Comparison of ENCODE assay signal across 5 mouse cellular contexts in the genomic region with DNA sequence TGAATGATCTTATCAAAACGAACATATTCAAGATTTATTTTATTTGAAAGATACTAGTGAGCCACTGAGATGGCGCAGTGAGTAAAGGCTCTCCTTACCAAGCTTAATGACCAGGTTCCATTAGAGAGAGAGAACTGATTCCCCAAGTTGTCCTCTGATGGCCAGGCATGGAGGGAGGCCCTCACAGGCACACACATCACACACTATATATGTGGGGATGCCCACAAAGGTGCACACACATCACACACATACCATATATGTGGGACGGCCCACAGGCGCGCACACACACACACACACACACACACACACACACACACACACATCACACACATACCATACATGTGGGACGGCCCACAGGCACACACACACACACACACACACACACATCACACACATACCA. TPM values are rescaled to one million over a fixed set of nuclear protein-coding genes. Genes with fewer than 3 reads are reported as not detected.
DNase-seq lines count a peak whose midpoint lies in the region; TF ChIP-seq lines count a peak whose summit lies in the region.
"Not testable (repeated sequence)": the region's sequence is repeated elsewhere in the genome, so short reads cannot be mapped to it uniquely, and the experiment has no call there.

No protein-coding gene starts in this region.

- not testable (repeated sequence) for H3K9me3 ChIP-seq in CH12.LX (replicated peaks; ENCODE audit: low read length)

- H3K79me2 ChIP-seq in CH12.LX (replicated peaks; ENCODE audit: control insufficient read depth, extremely low read depth, insufficient read depth, poor library complexity, severe bottlenecking), result not testable (repeated sequence)
- H3K79me2 ChIP-seq in myocyte (ENCODE audit: control insufficient read depth, insufficient read depth), result peaks cover 16% of the 10 kb centered on the region

- not testable (repeated sequence) for H3K4me1 ChIP-seq in CH12.LX (ENCODE audit: control insufficient read depth in 1 of 2, insufficient read depth in 2 of 2)
- peaks cover 19% of the 10 kb centered on the region for H3K4me1 ChIP-seq in embryonic fibroblast, embryonic 13.5 days (ENCODE audit: control insufficient read depth, insufficient read depth, low read length)
- peaks cover 26% of the 10 kb centered on the region; the same call in 1 of the 2 replicates for H3K4me1 ChIP-seq in small intestine, adult 2 months (ENCODE audit: control insufficient read depth, insufficient read depth, insufficient read length, low read length)

- TF ChIP-seq POLR2A in CH12.LX (IDR thresholded peaks at IDR 0.05; ENCODE audit: low read depth, low read length), result 0 out of 2 replicates have a peak, but pooled peaks have one; percentile 2
- TF ChIP-seq POLR2A in embryonic fibroblast, embryonic 13.5 days (IDR thresholded peaks at IDR 0.05; ENCODE audit: low read depth, low read length); small intestine, adult 2 months (IDR thresholded peaks at IDR 0.05; ENCODE audit: low read depth, low read length): not testable (repeated sequence)
- peak; percentile 37 for TF ChIP-seq POLR2A in myocyte (IDR thresholded peaks at IDR 0.05; ENCODE audit: insufficient read length, low read depth)

- not testable (repeated sequence) for H3K4me2 ChIP-seq in CH12.LX (ENCODE audit: insufficient read depth, low read depth, poor library complexity, severe bottlenecking); myocyte (ENCODE audit: low read depth)

- H3K36me3 ChIP-seq in CH12.LX (replicated peaks in 1 of 2; ENCODE audit: control insufficient read depth in 1 of 2, insufficient read depth in 1 of 2, low read length in 1 of 2) (peaks cover 41 to 57% of the 10 kb centered on the region in 2 experiments), myocyte (ENCODE audit: control insufficient read depth, insufficient read depth) (peaks cover 38% of the 10 kb centered on the region)
- not testable (repeated sequence) for H3K36me3 ChIP-seq in small intestine, adult 2 months (ENCODE audit: control insufficient read depth, insufficient read depth, low read length)

- not testable (repeated sequence) for H3K4me3 ChIP-seq in CH12.LX (replicated peaks in 1 of 3; ENCODE audit: low read depth in 2 of 3, low read length in 2 of 3, poor library complexity in 1 of 3); embryonic fibroblast, embryonic 13.5 days (ENCODE audit: insufficient read depth, low read length); myocyte; small intestine, adult 2 months (ENCODE audit: low read depth, low read length)

- not testable (repeated sequence) for H3ac ChIP-seq in myocyte (ENCODE audit: control insufficient read depth, insufficient read length)

- H3K27me3 ChIP-seq in CH12.LX (replicated peaks); myocyte (ENCODE audit: control insufficient read depth, insufficient read depth, insufficient read length); small intestine, adult 2 months (ENCODE audit: control insufficient read depth, insufficient read depth, low read length): not testable (repeated sequence)

- in situ Hi-C loops in CH12.LX (cut with MboI; ENCODE audit: low pct_ligation_motif_present, low pct_unique_long_range_greater_than_20kb, low sequenced_read_pairs), result not testable (repeated sequence)

- dilution Hi-C loops in CH12.LX (cut with MboI; ENCODE audit: extremely low pct_ligation_motif_present, extremely low pct_unique_long_range_greater_than_20kb, low sequenced_read_pairs), result not testable (repeated sequence)

- H3K9ac ChIP-seq in CH12.LX (ENCODE audit: insufficient read depth, low read depth), result not testable (repeated sequence)

- TF ChIP-seq RAD21 in CH12.LX (IDR thresholded peaks at IDR 0.05; ENCODE audit: low read depth, low read length), result not testable (repeated sequence)

- not testable (repeated sequence) for DNase-seq in CH12.LX (ENCODE audit: extremely low read depth)
- DNase-seq in heart, adult 11 months, result peak; percentile 71

- H3K27ac ChIP-seq in CH12.LX (ENCODE audit: insufficient read depth, low read depth), result not testable (repeated sequence)
- peak overlapping the region; percentile 98 for H3K27ac ChIP-seq in embryonic fibroblast, embryonic 13.5 days (ENCODE audit: insufficient read depth, low read length)
- H3K27ac ChIP-seq in small intestine, adult 2 months (ENCODE audit: insufficient read depth, low read depth, low read length), result 0 out of 2 replicates have a peak overlapping the region, but pooled peaks have one; percentile 21

- TF ChIP-seq EP300 in CH12.LX (IDR thresholded peaks at IDR 0.05; ENCODE audit: low read length), result not testable (repeated sequence)

- not testable (repeated sequence) for TF ChIP-seq CTCF in CH12.LX (conservative IDR thresholded peaks at IDR 0.05 in 1 of 2, IDR thresholded peaks at IDR 0.05 in 1 of 2; ENCODE audit: low read depth in 2 of 2, low read length in 2 of 2); embryonic fibroblast, embryonic 13.5 days (IDR thresholded peaks at IDR 0.05; ENCODE audit: borderline replicate concordance, insufficient read depth, low read length); small intestine, adult 2 months (IDR thresholded peaks at IDR 0.05; ENCODE audit: extremely low read depth, insufficient read length, insufficient replicate concordance, low read depth, low read length)

- 80% methylated on average over 6 of the region's 6 CpGs for whole genome bisulfite sequencing in small intestine, adult 2 months

TF ChIP-seq in myocyte, 11 proteins besides CTCF, POLR2A, EP300 and RAD21:
- TF ChIP-seq POLR2AphosphoS2 (IDR thresholded peaks at IDR 0.05; ENCODE audit: insufficient read length, low read depth), result peak; percentile 55
TF ChIP-seq in myocyte: peak in this region for 1; not testable (repeated sequence) for 10.

RNA-seq across cellular contexts. Expression of a gene that starts 15.9 kb away (rescaled TPM):
- total RNA-seq in CH12.LX (2012; rRNA removed), result 37.0 and 44.5 TPM in 2 replicates
- 66.3 and 70.6 TPM in 2 replicates for total RNA-seq in CH12.LX (2014; rRNA removed)
- 59.2 and 74.4 TPM in 2 replicates for polyA plus RNA-seq in CH12.LX (2012; ENCODE audit: insufficient read length, low read depth)
- polyA plus RNA-seq in embryonic fibroblast, embryonic 13.5 days (2011; ENCODE audit: insufficient read length, low read depth, missing spikeins), result 95.7 and 100 TPM in 2 replicates
- 75.2 TPM for polyA plus RNA-seq in myocyte (2012; fragmentation: generic; extraction: Trizol)
- polyA plus RNA-seq in small intestine, adult 2 months (2012; rRNA removed), result 10.9 and 26.4 TPM in 2 replicates
